Mouse (Mus musculus) hindbrain, postnatal 0 days (tissue): ENCODE data around the gene P3h3. TPM values are rescaled to one million over a fixed set of nuclear protein-coding genes. Genes with fewer than 3 reads are reported as not detected.

Experiments used
- ATAC-seq: fragments of 200-750 bp; cut with Nextera tagmentation; 2 replicates; pipeline ENCODE4 v1.8.0; 2017; ENCODE audit warnings: mild to moderate bottlenecking, moderate TSS enrichment, moderate library complexity
- DNase-seq: peaks from one replicate; pipeline ENCODE4 v3.0.0-alpha.2; 2015; ENCODE audit warnings: low spot score
- H3K27ac ChIP-seq: fragments of 300-500 bp; sonication (generic); 2 replicates; pipeline ENCODE4 v1.5.1; 2014; ENCODE audit warnings: mild to moderate bottlenecking
- H3K27me3 ChIP-seq: fragments of 300-500 bp; sonication (generic); 2 replicates; pipeline ENCODE4 v1.6.1; 2014; ENCODE audit warnings: low read length, mixed read lengths; ENCODE audit not compliant: insufficient read depth
- H3K36me3 ChIP-seq: fragments of 300-500 bp; sonication (generic); 2 replicates; pipeline ENCODE4 v1.6.1; 2014; ENCODE audit warnings: low read length, mixed read lengths; ENCODE audit not compliant: insufficient read depth
- H3K4me1 ChIP-seq: fragments of 300-500 bp; sonication (generic); 2 replicates; pipeline ENCODE4 v1.6.1; 2014; ENCODE audit warnings: antibody characterized with exemption, low read length, mixed read lengths; ENCODE audit not compliant: insufficient read depth
- H3K4me2 ChIP-seq: fragments of 300-500 bp; sonication (generic); 2 replicates; pipeline ENCODE4 v1.6.1; 2014; ENCODE audit warnings: low read depth, mild to moderate bottlenecking, low read length, moderate library complexity, mixed read lengths
- H3K4me3 ChIP-seq: fragments of 300-500 bp; sonication (generic); 2 replicates; pipeline ENCODE4 v1.5.1; 2014; ENCODE audit warnings: low read length
- H3K9ac ChIP-seq: fragments of 300-500 bp; sonication (generic); replicated peaks from 2 replicates; pipeline ENCODE4 v1.6.1; 2014; ENCODE audit warnings: mild to moderate bottlenecking, low read length, moderate library complexity, mixed read lengths
- H3K9me3 ChIP-seq: fragments of 300-500 bp; sonication (generic); 2 replicates; pipeline ENCODE4 v1.6.1; 2016; ENCODE audit warnings: low read length, mixed read lengths
- CTCF ChIP-seq: IDR thresholded peaks from 2 replicates; pipeline ENCODE4 v1.5.1; 2016; ENCODE audit warnings: antibody characterized with exemption, control low read depth, low read depth
- WGBS: fragments of 180-500 bp; shearing (Covaris S2); extraction: QIAGEN DNeasy Blood & Tissue Kit; methylation state at CpG from one replicate; pipeline ENCODE4 v1.1.7; 2014; 5-methylcytosine and 5-hydroxymethylcytosine counted together
- polyA plus RNA-seq: library from polyadenylated mRNA; unstranded; fragments of >200 nt; fragmentation: Nextera tagmentation; extraction: Ambion mirVana; gene quantifications from 2 replicates; pipeline ENCODE4 v1.2.1, GENCODE M21; 2015
- total RNA-seq: library from RNA; depleted of rRNA; stranded (reverse); fragments of >200 nt; gene quantifications from 2 replicates; pipeline ENCODE4 v1.2.3, GENCODE M21; 2014

P3h3 gene
- total and polyA plus RNA-seq, 2 experiments from 2014 or later: 11.3 to 71.3 TPM

- ATAC-seq: no peak
- WGBS: 21% methylated on average over 10 of the region's 10 CpGs
- peak overlapping the region; percentile 66 for H3K4me3 ChIP-seq
- peak; percentile 57 for DNase-seq
- H3K9me3 ChIP-seq: no peaks in the 10 kb centered on the region
- peak overlapping the region; percentile 63 for H3K9ac ChIP-seq
- peak overlapping the region; percentile 86 for H3K4me2 ChIP-seq
- peak overlapping the region; percentile 86 for H3K27ac ChIP-seq
- TF ChIP-seq CTCF: no peak; the same call in 1 of the 2 replicates
- peaks cover 9% of the 10 kb centered on the region; the same call in 1 of the 2 replicates for H3K4me1 ChIP-seq
- peaks cover 29% of the 10 kb centered on the region for H3K36me3 ChIP-seq
- H3K27me3 ChIP-seq: no peaks in the 10 kb centered on the region
Observed at GRCm38 (mm10) chr6:124828101-124828592, 29.4 kb downstream of the P3h3 start.

DNA sequence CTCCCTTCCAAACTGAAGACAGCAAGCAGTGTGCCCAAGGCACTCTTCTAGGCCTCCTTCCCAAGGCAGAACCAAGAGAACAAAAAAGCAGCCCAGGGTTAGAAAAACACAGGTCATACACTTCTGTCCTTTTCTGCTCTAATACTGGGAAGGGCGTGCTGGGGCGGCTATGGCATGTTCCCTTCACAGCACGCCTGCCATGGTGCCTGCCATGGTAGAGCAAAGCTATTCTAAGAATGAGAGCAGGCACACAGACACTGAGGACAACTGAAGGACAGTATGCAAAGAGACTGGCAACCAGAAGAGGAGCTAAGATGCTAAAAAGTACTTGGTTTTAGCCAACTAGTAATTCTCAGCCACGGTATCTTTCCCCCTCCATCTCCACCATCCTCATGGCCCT lies 35.5 kb downstream of the P3h3 start:
- no peak for DNase-seq
- Histone ChIP-seq H3K36me3 (peaks cover 87% of the 10 kb centered on the region), H3K9me3 (no peaks in the 10 kb centered on the region), H3K9ac (no peak overlapping the region), H3K4me1 (no peaks in the 10 kb centered on the region), H3K27me3 (no peaks in the 10 kb centered on the region), H3K4me2 (no peak overlapping the region), H3K4me3 (no peak overlapping the region), H3K27ac (no peak overlapping the region)
- TF ChIP-seq CTCF: no peak
- no peak for ATAC-seq
- 92% methylated on average over 4 of the region's 4 CpGs for WGBS

GRCm38 (mm10) chr6:124820891-124821290 lies 36.7 kb downstream of the P3h3 start:
- Histone ChIP-seq H3K4me1 (no peaks in the 10 kb centered on the region), H3K9ac (no peak overlapping the region), H3K27ac (no peak overlapping the region), H3K4me2 (no peak overlapping the region), H3K27me3 (no peaks in the 10 kb centered on the region), H3K4me3 (no peak overlapping the region), H3K36me3 (peaks cover 92% of the 10 kb centered on the region), H3K9me3 (no peaks in the 10 kb centered on the region)
- ATAC-seq (no peak), DNase-seq (no peak)
- 94% methylated on average over 5 of the region's 5 CpGs for WGBS
- TF ChIP-seq CTCF: no peak

DNA sequence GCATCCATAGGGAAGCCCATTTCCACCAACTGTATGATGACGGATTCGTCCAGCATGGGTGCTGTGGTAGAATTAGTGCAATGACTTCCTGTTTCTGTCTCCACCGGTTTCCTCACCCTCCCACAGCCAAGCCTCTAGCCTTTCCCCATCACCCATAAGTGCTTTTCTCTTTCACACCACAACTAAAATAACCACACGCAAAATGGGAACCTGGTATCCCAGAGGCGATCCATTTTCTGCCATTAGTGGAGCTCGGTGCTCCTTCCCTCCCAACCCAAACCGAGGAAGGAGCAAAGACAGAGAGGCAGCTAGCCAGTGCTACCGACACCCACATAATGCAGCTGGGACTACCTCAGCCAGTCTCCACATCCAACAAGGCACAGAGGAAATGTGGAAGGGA lies 39.6 kb downstream of the P3h3 start:
- Histone ChIP-seq H3K9ac (no peak overlapping the region), H3K4me2 (no peak overlapping the region), H3K36me3 (peaks cover 64% of the 10 kb centered on the region), H3K4me3 (no peak overlapping the region), H3K27ac (no peak overlapping the region), H3K9me3 (no peaks in the 10 kb centered on the region), H3K4me1 (peaks cover 6% of the 10 kb centered on the region), H3K27me3 (no peaks in the 10 kb centered on the region)
- TF ChIP-seq CTCF: no peak
- ATAC-seq (no peak), DNase-seq (no peak)
- WGBS: 92% methylated on average over 8 of the region's 8 CpGs

DNA sequence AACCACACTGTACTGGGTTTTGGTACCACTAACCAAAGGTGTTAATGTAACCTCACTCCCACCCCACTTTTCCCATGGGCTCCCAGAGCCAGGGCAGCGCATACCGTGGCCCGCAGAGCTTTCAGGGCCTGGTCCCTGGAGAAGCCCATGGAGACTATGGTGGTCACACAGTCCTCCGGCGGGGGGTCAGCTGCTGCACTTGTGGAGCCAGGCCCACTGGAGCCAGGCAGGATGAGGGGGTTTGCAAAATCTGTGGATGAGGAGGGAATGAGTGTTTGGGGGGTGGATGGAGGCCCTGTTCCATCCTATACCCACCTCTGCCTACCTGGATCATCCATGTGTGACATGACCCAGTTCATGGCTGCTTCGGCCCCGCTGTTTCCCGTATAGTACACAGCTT lies 40.0 kb downstream of the P3h3 start:
- H3K36me3 ChIP-seq: peaks cover 60% of the 10 kb centered on the region
- ATAC-seq: no peak
- no peak for TF ChIP-seq CTCF
- WGBS: 95% methylated on average over 8 of the region's 8 CpGs
- no peak for DNase-seq
- peaks cover 10% of the 10 kb centered on the region for H3K4me1 ChIP-seq
- no peaks in the 10 kb centered on the region for H3K9me3 ChIP-seq
- H3K27me3 ChIP-seq: no peaks in the 10 kb centered on the region
- H3K4me2 ChIP-seq: no peak overlapping the region
- H3K27ac ChIP-seq: no peak overlapping the region
- no peak overlapping the region for H3K9ac ChIP-seq
- no peak overlapping the region for H3K4me3 ChIP-seq

GRCm38 (mm10) chr6:124817125-124817524 lies 40.4 kb downstream of the P3h3 start:
- H3K36me3 ChIP-seq: peaks cover 55% of the 10 kb centered on the region

GRCm38 (mm10) chr6:124816611-124817010 lies 40.9 kb downstream of the P3h3 start:
- H3K9me3 ChIP-seq: no peaks in the 10 kb centered on the region
- DNase-seq: no peak
- TF ChIP-seq CTCF: no peak
- WGBS: 94% methylated on average over 4 of the region's 4 CpGs
- peaks cover 13% of the 10 kb centered on the region for H3K4me1 ChIP-seq
- H3K9ac ChIP-seq: no peak overlapping the region
- H3K4me2 ChIP-seq: no peak overlapping the region
- H3K36me3 ChIP-seq: peaks cover 50% of the 10 kb centered on the region
- no peak overlapping the region for H3K27ac ChIP-seq
- H3K27me3 ChIP-seq: no peaks in the 10 kb centered on the region
- H3K4me3 ChIP-seq: no peak overlapping the region
- ATAC-seq: no peak

More at GRCm38 (mm10) chr6:124817125-124817524, 40.4 kb downstream of the P3h3 start:
- ATAC-seq: no peak
- WGBS: 93% methylated on average over 11 of the region's 11 CpGs
- Histone ChIP-seq H3K4me3 (no peak overlapping the region), H3K9me3 (no peaks in the 10 kb centered on the region), H3K27me3 (no peaks in the 10 kb centered on the region), H3K4me1 (peaks cover 13% of the 10 kb centered on the region), H3K27ac (no peak overlapping the region), H3K9ac (no peak overlapping the region), H3K4me2 (no peak overlapping the region)
- TF ChIP-seq CTCF: no peak
- no peak for DNase-seq
